Mouse (Mus musculus) CH12.LX (cell line): Measurements from ENCODE around the gene Myef2. TPM values are rescaled to one million over a fixed set of nuclear protein-coding genes. Genes with fewer than 3 reads are reported as not detected.

Source experiments
- DNase-seq: peaks from one replicate; pipeline ENCODE4 v3.0.0-alpha.2; 2013; ENCODE audit errors: extremely low read depth
- H3K27ac ChIP-seq: 2 replicates; pipeline ENCODE4 v1.5.1; 2012; ENCODE audit warnings: low read depth, mild to moderate bottlenecking, control low read depth, moderate library complexity; ENCODE audit not compliant: insufficient read depth
- H3K27me3 ChIP-seq: replicated peaks from 2 replicates; pipeline ENCODE3; 2012; ENCODE audit warnings: inconsistent platforms
- H3K36me3 ChIP-seq, 2 experiments: replicated peaks in 1 of 2; 2 replicates each; pipeline versions ENCODE3 to v1.6.1; 2012; ENCODE audit warnings: inconsistent platforms in 1 of 2, low read length in 1 of 2, mild to moderate bottlenecking in 1 of 2, mixed read lengths in 1 of 2, moderate library complexity in 1 of 2; ENCODE audit not compliant: control insufficient read depth in 1 of 2, insufficient read depth in 1 of 2
- H3K4me1 ChIP-seq, 2 experiments: 2 replicates each; pipeline ENCODE4 v1.6.1; 2012; ENCODE audit warnings: inconsistent platforms in 1 of 2, moderate library complexity in 1 of 2; ENCODE audit not compliant: insufficient read depth in 2 of 2, control insufficient read depth in 1 of 2
- H3K4me2 ChIP-seq: 2 replicates; pipeline ENCODE4 v1.6.1; 2012; ENCODE audit warnings: low read depth, mild to moderate bottlenecking, control low read depth; ENCODE audit not compliant: poor library complexity, insufficient read depth, severe bottlenecking
- H3K4me3 ChIP-seq, 3 experiments: fragments of 150-350 bp in 1 of 3; sonication (generic) in 1 of 3; replicated peaks in 1 of 3; 2 replicates each; pipeline versions ENCODE3 to v1.5.1; 2011 to 2012; ENCODE audit warnings: low read depth in 2 of 3, low read length in 2 of 3, mild to moderate bottlenecking in 2 of 3, moderate library complexity in 2 of 3, control low read depth in 1 of 3, improper control_type of control experiment in 1 of 3, inconsistent platforms in 1 of 3, mixed read lengths in 1 of 3; ENCODE audit not compliant: poor library complexity in 1 of 3
- H3K79me2 ChIP-seq: replicated peaks from 2 replicates; pipeline ENCODE4 v1.6.1; 2012; ENCODE audit warnings: mild to moderate bottlenecking, moderate library complexity; ENCODE audit not compliant: control insufficient read depth, poor library complexity, insufficient read depth, severe bottlenecking; ENCODE audit errors: extremely low read depth
- H3K9ac ChIP-seq: 2 replicates; pipeline ENCODE4 v1.6.1; 2012; ENCODE audit warnings: low read depth, mild to moderate bottlenecking, control low read depth, moderate library complexity; ENCODE audit not compliant: insufficient read depth
- H3K9me3 ChIP-seq: replicated peaks from 2 replicates; pipeline ENCODE3; 2012; ENCODE audit warnings: low read length, inconsistent platforms, mixed read lengths
- BHLHE40 ChIP-seq: IDR thresholded peaks from 2 replicates; pipeline ENCODE4 v1.6.1; 2011; ENCODE audit warnings: mild to moderate bottlenecking, low read depth, low read length, improper control_type of control experiment
- E2F4 ChIP-seq: IDR thresholded peaks from 2 replicates; pipeline ENCODE4 v1.6.1; 2011; ENCODE audit warnings: low read depth, low read length, improper control_type of control experiment; ENCODE audit not compliant: insufficient replicate concordance
- EP300 ChIP-seq: IDR thresholded peaks from 2 replicates; pipeline ENCODE4 v1.6.1; 2011; ENCODE audit warnings: low read length, improper control_type of control experiment
- HCFC1 ChIP-seq: IDR thresholded peaks from 2 replicates; pipeline ENCODE4 v1.6.1; 2012; ENCODE audit warnings: low read depth, mild to moderate bottlenecking, inconsistent platforms, low read length, improper control_type of control experiment
- JUN ChIP-seq: IDR thresholded peaks from 2 replicates; pipeline ENCODE4 v1.6.1; 2011; ENCODE audit warnings: low read depth, mild to moderate bottlenecking, low read length, improper control_type of control experiment, moderate library complexity; ENCODE audit not compliant: insufficient read depth
- MAZ ChIP-seq: IDR thresholded peaks from 2 replicates; pipeline ENCODE4 v1.6.1; 2012; ENCODE audit warnings: low read depth, mild to moderate bottlenecking, inconsistent platforms, low read length, improper control_type of control experiment, moderate library complexity
- NRF1 ChIP-seq: IDR thresholded peaks from 2 replicates; pipeline ENCODE4 v1.6.1; 2014; ENCODE audit warnings: low read depth, mild to moderate bottlenecking, inconsistent platforms, low read length, improper control_type of control experiment, moderate library complexity
- PAX5 ChIP-seq: IDR thresholded peaks from 2 replicates; pipeline ENCODE4 v1.6.1; 2012; ENCODE audit warnings: low read length, inconsistent platforms, mixed read lengths
- POLR2A ChIP-seq: IDR thresholded peaks from 2 replicates; pipeline ENCODE4 v1.6.1; 2011; ENCODE audit warnings: low read depth, mild to moderate bottlenecking, improper control_type of control experiment, low read length
- RAD21 ChIP-seq: IDR thresholded peaks from 2 replicates; pipeline ENCODE4 v1.6.1; 2011; ENCODE audit warnings: low read depth, mild to moderate bottlenecking, low read length, improper control_type of control experiment, moderate library complexity
- RCOR1 ChIP-seq: conservative IDR thresholded peaks from 2 replicates; pipeline ENCODE4 v1.6.1; 2012; ENCODE audit warnings: low read depth, mild to moderate bottlenecking, inconsistent platforms, low read length, improper control_type of control experiment
- TCF12 ChIP-seq: IDR thresholded peaks from 2 replicates; pipeline ENCODE4 v1.6.1; 2014; ENCODE audit warnings: low read depth, mild to moderate bottlenecking, inconsistent platforms, low read length, improper control_type of control experiment
- USF2 ChIP-seq: conservative IDR thresholded peaks from 2 replicates; pipeline ENCODE4 v1.6.1; 2011; ENCODE audit warnings: low read depth, low read length, improper control_type of control experiment
- ZKSCAN1 ChIP-seq: IDR thresholded peaks from 2 replicates; pipeline ENCODE4 v1.6.1; 2012; ENCODE audit warnings: low read depth, inconsistent platforms, low read length, improper control_type of control experiment, borderline replicate concordance
- ZNF384 ChIP-seq: IDR thresholded peaks from 2 replicates; pipeline ENCODE4 v1.6.1; 2012; ENCODE audit warnings: low read depth, low read length, improper control_type of control experiment, inconsistent platforms
- dilution Hi-C: fragments of 300-500 bp; cut with MboI; formaldehyde crosslinking; loops from 2 replicates; pipeline ENCODE4 v1.14.3; 2020; ENCODE audit warnings: low sequenced_read_pairs; ENCODE audit not compliant: extremely low pct_unique_long_range_greater_than_20kb, extremely low pct_ligation_motif_present
- in situ Hi-C: fragments of 300-500 bp; cut with MboI; formaldehyde crosslinking; loops from 3 replicates; pipeline ENCODE4 v1.14.3; 2019; ENCODE audit warnings: low sequenced_read_pairs, low pct_ligation_motif_present, low pct_unique_long_range_greater_than_20kb, mixed read lengths
- polyA plus RNA-seq: library from polyadenylated mRNA; unstranded; fragments of >175 nt; gene quantifications from 2 replicates; pipeline ENCODE4 v1.2.1, GENCODE M21; 2012; ENCODE audit warnings: low read depth; ENCODE audit not compliant: insufficient read length
- total RNA-seq, 2 experiments: library from RNA; depleted of rRNA; stranded (reverse); fragments of 300-350 nt in 1 of 2; fragments of >200 nt in 1 of 2; gene quantifications; 2 replicates each; pipeline ENCODE4 v1.2.3; 2012 to 2014

Gene Myef2
- total and polyA plus RNA-seq, 3 experiments: not detected

- H3K79me2 ChIP-seq: no peaks in the 10 kb centered on the region
- DNase-seq: no peak
- TF ChIP-seq HCFC1 (no peak), PAX5 (no peak), JUN (no peak), USF2 (no peak), E2F4 (no peak), RCOR1 (no peak), ZKSCAN1 (no peak)
- no peaks in the 10 kb centered on the region for H3K27me3 ChIP-seq
- H3K36me3 ChIP-seq: no peaks in the 10 kb centered on the region
- H3K4me3 ChIP-seq: no peak overlapping the region
- peaks cover 40% of the 10 kb centered on the region for H3K9me3 ChIP-seq
- no peak overlapping the region for H3K9ac ChIP-seq
- H3K4me2 ChIP-seq: no peak overlapping the region
- no peak overlapping the region for H3K27ac ChIP-seq
- in situ Hi-C loops: no loop called here
- dilution Hi-C loops: no loop called here
- H3K4me1 ChIP-seq: no peaks in the 10 kb centered on the region
Observed at GRCm38 (mm10) chr2:125062944-125063343, 60.5 kb downstream of the Myef2 start.

- DNase-seq: no peak
- Histone ChIP-seq H3K9ac (no peak overlapping the region), H3K4me2 (no peak overlapping the region), H3K27ac (no peak overlapping the region), H3K9me3 (peaks cover 40% of the 10 kb centered on the region), H3K4me3 (no peak overlapping the region), H3K27me3 (no peaks in the 10 kb centered on the region), H3K79me2 (no peaks in the 10 kb centered on the region), H3K4me1 (no peaks in the 10 kb centered on the region), H3K36me3 (no peaks in the 10 kb centered on the region)
- TF ChIP-seq RCOR1 (no peak), POLR2A (no peak), MAZ (no peak), RAD21 (no peak), EP300 (no peak), BHLHE40 (no peak), TCF12 (no peak), ZNF384 (no peak)
- in situ Hi-C loops (no loop called here), dilution Hi-C loops (no loop called here)
Observed at GRCm38 (mm10) chr2:125061451-125061850, 62.0 kb downstream of the Myef2 start.

GRCm38 (mm10) chr2:125057250-125057815, 66.1 kb downstream of the Myef2 start:
- H3K79me2 ChIP-seq: no peaks in the 10 kb centered on the region
- no peak overlapping the region for H3K27ac ChIP-seq
- H3K36me3 ChIP-seq: no peaks in the 10 kb centered on the region
- no peak for DNase-seq
- TF ChIP-seq NRF1: no peak
- dilution Hi-C loops: no loop called here
- no peak overlapping the region for H3K4me3 ChIP-seq
- in situ Hi-C loops: no loop called here
- H3K4me1 ChIP-seq: no peaks in the 10 kb centered on the region
- no peak overlapping the region for H3K9ac ChIP-seq
- H3K4me2 ChIP-seq: no peak overlapping the region
- H3K9me3 ChIP-seq: peaks cover 56% of the 10 kb centered on the region
- H3K27me3 ChIP-seq: no peaks in the 10 kb centered on the region
